Mouse (Mus musculus) heart, adult 18-20 months (tissue): ENCODE data around the gene Hnrnph3. TPM values are rescaled to one million over a fixed set of nuclear protein-coding genes. Genes with fewer than 3 reads are reported as not detected.

Experiments used
- DNase-seq, 2 experiments: peaks; one replicate each; pipeline ENCODE4 v3.0.0; 2021 to 2022; ENCODE audit warnings: mixed read lengths in 1 of 2
- total RNA-seq, 2 experiments: library from RNA; stranded (reverse); gene quantifications; 2 replicates each; pipeline ENCODE4 v1.2.3; 2021

Gene Hnrnph3
- total RNA-seq, 2 experiments from 2014 or later = 32.9 to 35.7 TPM

DNA sequence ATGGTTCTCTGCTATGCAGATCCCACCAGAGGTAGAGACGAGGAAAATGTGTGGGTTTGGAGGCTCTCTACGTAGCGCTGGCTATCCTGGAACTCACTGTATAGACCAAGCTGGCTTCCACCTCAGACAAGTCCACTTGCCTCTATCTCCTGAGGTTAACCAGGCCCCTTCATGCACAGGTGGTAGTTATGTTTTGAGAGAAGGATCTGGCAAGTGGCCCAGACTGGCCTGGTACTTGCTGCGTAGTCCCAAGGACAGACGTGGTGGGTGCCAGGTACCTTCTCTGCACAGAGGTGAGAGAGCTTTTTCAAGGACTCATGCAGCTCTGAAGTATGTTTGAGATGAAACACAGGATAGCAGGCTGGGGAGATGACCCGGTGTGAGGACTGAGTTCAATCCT, 39.5 kb downstream of the Hnrnph3 start:
- peak; percentile 15 to 37 for DNase-seq

DNA sequence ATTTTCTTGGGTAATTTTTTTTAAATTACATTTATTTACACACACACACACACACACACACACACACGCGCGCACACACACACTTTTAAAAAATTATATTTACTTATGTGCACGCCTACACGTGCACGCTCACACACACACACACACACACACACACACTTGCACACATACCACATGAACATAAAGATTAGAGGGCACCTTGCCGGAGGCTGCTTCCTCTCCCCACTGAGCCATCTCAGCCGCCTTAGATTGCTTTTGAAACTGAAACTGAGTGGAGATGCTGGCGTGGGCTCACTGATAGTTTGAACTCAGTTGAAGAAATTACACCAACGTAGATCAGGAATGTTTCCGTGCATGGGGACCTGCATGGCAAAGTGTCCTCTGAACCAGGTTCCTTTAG, 39.9 kb downstream of the Hnrnph3 start:
- no peak for DNase-seq

DNA sequence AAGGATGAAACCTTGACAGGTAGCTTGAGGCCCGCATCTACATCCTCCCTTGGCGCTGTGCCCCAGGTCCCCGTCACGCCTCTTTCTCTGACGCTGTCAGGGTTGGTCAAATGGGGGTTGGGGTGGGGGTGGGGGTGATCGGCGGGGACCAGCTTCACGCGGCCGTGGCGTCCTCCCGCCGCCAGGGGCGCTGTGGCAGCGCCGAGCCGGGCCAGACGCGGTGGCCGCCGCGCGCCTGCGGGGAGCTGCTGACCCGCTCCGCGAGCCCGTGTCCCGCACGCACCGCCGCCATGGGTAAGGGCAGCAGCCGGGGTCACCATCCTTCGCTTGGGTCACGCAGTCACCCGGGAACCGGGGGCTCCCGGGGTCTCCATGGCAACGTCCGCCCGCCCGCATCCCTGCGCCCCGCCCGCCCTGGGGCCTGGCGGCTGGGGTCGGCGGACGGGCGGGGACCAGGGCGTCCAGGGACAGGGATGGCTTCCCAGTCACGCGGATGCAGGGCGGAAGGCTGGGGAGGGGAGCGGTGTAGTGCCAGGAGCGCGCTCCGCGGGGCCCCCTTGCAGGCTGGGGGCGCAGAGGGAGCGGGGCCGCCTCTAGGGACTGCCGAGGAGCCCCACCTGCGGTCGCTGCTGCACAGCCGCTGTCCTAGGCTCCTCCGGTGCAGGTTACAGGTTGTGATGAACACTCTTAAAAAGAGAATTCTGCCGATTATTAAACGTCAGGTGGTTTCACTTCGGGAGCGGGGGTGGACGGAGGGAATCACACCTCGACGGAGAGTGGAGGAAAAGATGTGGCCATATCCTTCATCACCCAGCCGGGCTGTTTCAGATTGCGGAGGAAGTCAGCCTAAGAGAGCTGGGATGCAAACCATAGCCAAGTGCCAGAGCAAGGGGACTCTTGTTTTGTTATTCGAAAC, 43.7 kb downstream of the Hnrnph3 start, which contains the start of gene Rufy2:
Gene Rufy2 (plus strand): TSS at position 185 of the 916 bp plus-strand sequence.
- DNase-seq = peak; percentile 81 to 86

DNA sequence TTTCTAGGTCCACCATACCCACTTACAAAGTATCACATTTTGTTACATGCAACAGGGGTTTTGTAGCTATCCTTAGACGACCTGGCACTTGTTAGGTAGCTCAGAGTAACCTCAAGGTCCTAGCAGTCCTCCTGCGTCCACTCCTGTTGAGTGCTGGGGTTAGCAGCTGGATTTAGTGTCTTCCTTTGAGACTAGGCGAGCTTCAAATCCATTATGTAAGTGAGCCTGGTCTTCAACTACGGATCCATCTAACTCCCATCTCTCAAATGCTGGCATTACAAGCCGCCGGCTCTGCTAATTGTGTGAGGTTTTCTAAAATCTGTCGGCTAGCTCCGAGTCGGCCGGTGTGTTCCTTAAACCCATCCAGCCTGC, 44.4 kb downstream of the Hnrnph3 start:
- no peak for DNase-seq

DNA sequence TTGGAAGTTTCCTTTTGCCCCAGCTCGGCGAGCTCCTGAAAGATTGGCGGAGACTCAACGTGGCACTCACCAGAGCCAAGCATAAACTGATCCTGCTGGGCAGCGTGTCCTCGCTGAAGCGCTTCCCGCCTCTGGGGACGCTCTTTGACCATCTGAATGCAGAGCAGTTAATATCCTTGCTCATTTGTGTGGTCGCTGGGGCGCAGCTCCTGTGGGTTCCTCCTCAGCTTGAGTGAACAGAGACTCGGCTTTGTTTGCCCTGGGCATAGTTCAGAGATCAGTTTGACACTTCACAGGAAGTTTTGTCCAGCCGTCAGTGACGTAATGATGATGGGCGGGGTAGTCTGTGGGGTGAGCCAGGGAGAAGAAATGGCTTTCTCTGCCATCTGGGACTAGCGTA, 52.2 kb downstream of the Hnrnph3 start:
- DNase-seq = peak in 1 of 2 experiments; percentile 7

DNA sequence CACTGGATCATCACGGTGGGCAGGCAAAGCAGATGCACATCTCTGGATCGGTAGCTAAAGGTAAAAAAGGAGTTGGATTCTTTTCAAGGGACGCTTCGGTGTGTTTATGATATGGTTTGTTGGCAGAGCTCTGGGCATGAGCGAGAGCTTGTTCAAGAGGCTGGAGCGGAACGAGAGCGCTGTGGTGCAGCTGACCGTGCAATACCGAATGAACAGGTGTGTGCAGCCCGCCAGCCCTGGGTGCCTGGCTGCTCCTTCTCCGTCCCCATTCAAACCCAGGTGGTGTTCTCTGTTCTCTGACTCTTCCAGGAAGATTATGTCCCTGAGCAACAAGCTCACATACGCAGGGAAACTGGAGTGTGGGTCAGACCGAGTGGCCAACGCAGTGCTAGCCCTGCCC, 57.7 kb downstream of the Hnrnph3 start:
- no peak for DNase-seq

DNA sequence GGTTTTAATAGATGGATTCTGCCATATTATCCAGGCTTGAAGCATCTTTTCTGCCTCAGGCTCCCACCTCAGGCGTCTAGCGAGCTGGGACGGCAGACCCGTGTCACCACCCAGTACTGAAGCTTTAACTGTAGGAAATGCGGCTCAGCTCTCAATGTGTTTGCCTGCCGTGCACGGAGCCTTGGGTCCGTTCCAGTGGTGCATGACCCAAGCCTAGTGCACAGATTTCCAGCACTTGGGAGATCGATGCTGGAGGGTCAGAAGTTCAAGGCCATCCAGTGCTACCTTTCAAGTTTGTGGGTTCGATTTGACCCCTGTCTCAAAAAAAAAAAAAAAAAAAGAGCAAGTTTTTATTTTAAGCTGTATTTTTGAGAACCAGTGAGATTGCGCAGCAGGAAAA, 58.2 kb downstream of the Hnrnph3 start:
- DNase-seq = no peak

Other genes with a start within 250 kb of the Hnrnph3 start
- 10 to 100 TPM; 36.3 to 41.5 TPM for gene Ccar1, start 231.9 kb downstream of the Hnrnph3 start, total RNA-seq
- 1 to 10 TPM; 3.1 to 3.5 TPM for gene Tet1, start 115.2 kb downstream of the Hnrnph3 start, total RNA-seq
- 10 to 100 TPM; 22.4 to 24.6 TPM for gene Slc25a16, start 103.6 kb downstream of the Hnrnph3 start, total RNA-seq
- gene Dna2, start 77.2 kb downstream of the Hnrnph3 start, total RNA-seq = under 1 TPM; 0.36 to 0.50 TPM
- gene Rufy2, start 44.0 kb downstream of the Hnrnph3 start, total RNA-seq = 1 to 10 TPM; 6.8 to 7.0 TPM
- gene Pbld2, start 98 bp upstream of the Hnrnph3 start, total RNA-seq = 10 to 100 TPM; 10.3 to 12.2 TPM
- gene Pbld1, start 35.9 kb upstream of the Hnrnph3 start, total RNA-seq = 1 to 10 TPM; 1.0 to 3.3 TPM
- gene Atoh7, start 75.4 kb upstream of the Hnrnph3 start, total RNA-seq = not detected
- gene Mypn, start 179.7 kb upstream of the Hnrnph3 start, total RNA-seq = 100 to 1,000 TPM in 1 of 2 experiments, 10 to 100 TPM in 1; 94.1 to 106 TPM
- 10 to 100 TPM; 33.5 to 36.3 TPM for gene Herc4, start 219.6 kb upstream of the Hnrnph3 start, total RNA-seq